Mouse (Mus musculus) midbrain, embryonic 15.5 days (tissue): ENCODE results near the gene Mepce. TPM values are rescaled to one million over a fixed set of nuclear protein-coding genes. Genes with fewer than 3 reads are reported as not detected.

ENCODE experiments used
- ATAC-seq: fragments of 200-750 bp; cut with Nextera tagmentation; replicated peaks from 2 replicates; pipeline ENCODE4 v1.8.0; 2017; ENCODE audit warnings: moderate TSS enrichment
- H3K27ac ChIP-seq: fragments of 300-500 bp; sonication (generic); 2 replicates; pipeline ENCODE4 v1.5.1; 2015; ENCODE audit warnings: mild to moderate bottlenecking, inconsistent platforms
- H3K27me3 ChIP-seq: fragments of 300-500 bp; sonication (generic); replicated peaks from 2 replicates; pipeline ENCODE4 v1.6.1; 2015; ENCODE audit warnings: inconsistent platforms
- H3K36me3 ChIP-seq: fragments of 300-500 bp; sonication (generic); replicated peaks from 2 replicates; pipeline ENCODE4 v1.6.1; 2015; ENCODE audit warnings: inconsistent platforms
- H3K4me1 ChIP-seq: fragments of 300-500 bp; sonication (generic); 2 replicates; pipeline ENCODE4 v1.6.1; 2015; ENCODE audit warnings: inconsistent platforms
- H3K4me2 ChIP-seq: fragments of 300-500 bp; sonication (generic); 2 replicates; pipeline ENCODE4 v1.6.1; 2015; ENCODE audit warnings: inconsistent platforms, mild to moderate bottlenecking, moderate library complexity
- H3K4me3 ChIP-seq: fragments of 300-500 bp; sonication (generic); 2 replicates; pipeline ENCODE4 v1.5.1; 2015; ENCODE audit warnings: mild to moderate bottlenecking, inconsistent platforms
- H3K9ac ChIP-seq: fragments of 300-500 bp; sonication (generic); 2 replicates; pipeline ENCODE4 v1.6.1; 2015; ENCODE audit warnings: mild to moderate bottlenecking, inconsistent platforms
- H3K9me3 ChIP-seq: fragments of 300-500 bp; sonication (generic); 2 replicates; pipeline ENCODE4 v1.6.1; 2016; ENCODE audit warnings: inconsistent platforms
- WGBS: fragments of 180-500 bp; shearing (Covaris S2); methylation state at CpG from one replicate; pipeline ENCODE4 v1.1.7; 2015; ENCODE audit warnings: mixed read lengths; 5-methylcytosine and 5-hydroxymethylcytosine counted together
- polyA plus RNA-seq: library from polyadenylated mRNA; unstranded; fragments of >200 nt; fragmentation: Nextera tagmentation; extraction: Ambion mirVana; gene quantifications from 2 replicates; pipeline ENCODE4 v1.2.1, GENCODE M21; 2015

Gene Mepce
- polyA plus RNA-seq, 1 experiment from 2014 or later = 10.8 TPM

DNA sequence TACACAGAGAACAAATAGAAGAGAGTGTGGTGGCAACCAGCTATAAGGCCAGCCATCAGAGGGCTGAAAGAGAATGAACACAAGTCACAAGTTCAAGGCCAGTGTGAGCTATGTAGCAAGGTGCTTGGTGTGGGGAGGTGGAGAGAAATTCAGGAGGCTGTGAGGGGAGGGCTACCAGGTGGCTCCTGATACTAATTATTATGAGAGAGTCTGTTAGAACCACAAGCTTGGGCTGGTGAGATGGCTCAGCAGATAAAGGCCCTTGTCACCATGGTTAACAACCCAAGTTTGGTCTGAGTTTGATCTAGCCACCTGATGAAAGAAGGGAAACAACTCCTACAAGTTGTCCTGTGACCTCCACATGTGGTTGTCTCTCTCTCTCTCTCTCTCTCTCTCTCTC lies 14.7 kb downstream of the Mepce start:
- Histone ChIP-seq H3K4me1 (peaks cover 8% of the 10 kb centered on the region), H3K4me3 (no peak overlapping the region), H3K36me3 (no peaks in the 10 kb centered on the region), H3K9me3 (no peaks in the 10 kb centered on the region), H3K9ac (no peak overlapping the region), H3K27me3 (no peaks in the 10 kb centered on the region), H3K27ac (no peak overlapping the region), H3K4me2 (no peak overlapping the region)
- ATAC-seq = no peak

DNA sequence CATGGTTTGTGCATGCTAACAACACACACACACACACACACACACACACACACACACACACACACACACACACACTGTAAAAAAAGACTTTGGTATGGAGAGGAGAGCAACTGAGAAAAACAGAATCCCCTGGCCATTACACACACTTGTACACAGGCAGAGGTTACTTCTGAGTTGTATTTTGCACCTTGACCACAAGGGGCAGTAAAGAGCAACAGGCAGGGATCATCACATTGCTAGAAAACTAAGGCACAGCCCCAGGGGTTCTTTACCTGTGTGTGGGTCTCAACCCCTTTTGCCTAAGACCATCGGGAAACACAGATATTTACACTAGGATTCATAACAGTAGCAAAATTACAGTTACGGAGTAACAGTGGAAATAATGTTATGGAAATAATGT lies 16.7 kb downstream of the Mepce start:
- ATAC-seq = no peak
- Histone ChIP-seq H3K9ac (no peak overlapping the region), H3K4me2 (no peak overlapping the region), H3K4me1 (peaks cover 8% of the 10 kb centered on the region), H3K9me3 (no peaks in the 10 kb centered on the region), H3K27me3 (no peaks in the 10 kb centered on the region), H3K4me3 (no peak overlapping the region), H3K27ac (no peak overlapping the region), H3K36me3 (no peaks in the 10 kb centered on the region)
- WGBS = 47% methylated on average over 2 of the region's 2 CpGs

DNA sequence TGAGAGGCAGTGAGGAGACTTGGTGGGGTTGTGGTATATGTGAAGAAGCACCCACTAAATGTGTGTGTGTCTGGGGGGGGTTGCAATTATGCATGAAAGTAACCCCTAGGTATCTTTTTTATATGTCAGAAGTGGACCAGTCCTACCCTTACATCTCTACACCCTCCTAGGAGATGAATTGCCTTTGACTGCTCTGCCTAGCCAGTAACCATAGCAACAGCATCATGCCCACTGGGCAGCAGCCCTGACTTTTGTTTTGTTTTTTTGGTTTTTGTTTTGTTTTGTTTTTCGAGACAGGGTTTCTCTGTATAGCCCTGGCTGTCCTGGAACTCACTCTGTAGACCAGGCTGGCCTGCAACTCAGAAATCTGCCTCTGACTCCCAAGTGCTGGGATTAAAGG lies 19.0 kb downstream of the Mepce start:
- Histone ChIP-seq H3K27ac (peak overlapping the region; percentile 68), H3K27me3 (no peaks in the 10 kb centered on the region), H3K4me1 (peaks cover 8% of the 10 kb centered on the region), H3K36me3 (no peaks in the 10 kb centered on the region), H3K9ac (no peak overlapping the region), H3K9me3 (no peaks in the 10 kb centered on the region), H3K4me2 (no peak overlapping the region), H3K4me3 (no peak overlapping the region)
- ATAC-seq = peak; percentile 63; the same call in 1 of the 2 replicates
- WGBS = 24% methylated on average over 1 of the region's 1 CpGs

GRCm38 (mm10) chr5:137766270-137766669 lies 21.2 kb downstream of the Mepce start:
- Histone ChIP-seq H3K9ac (no peak overlapping the region), H3K4me2 (no peak overlapping the region), H3K27me3 (no peaks in the 10 kb centered on the region), H3K4me3 (no peak overlapping the region), H3K36me3 (no peaks in the 10 kb centered on the region), H3K4me1 (peaks cover 8% of the 10 kb centered on the region), H3K27ac (no peak overlapping the region), H3K9me3 (no peaks in the 10 kb centered on the region)
- 62% methylated on average over 3 of the region's 3 CpGs for WGBS
- no peak for ATAC-seq

GRCm38 (mm10) chr5:137764609-137765340 lies 22.7 kb downstream of the Mepce start:
- H3K4me1 ChIP-seq = peaks cover 8% of the 10 kb centered on the region
- no peak overlapping the region for H3K27ac ChIP-seq
- H3K9ac ChIP-seq = no peak overlapping the region
- no peak overlapping the region for H3K4me3 ChIP-seq
- WGBS = 44% methylated on average over 9 of the region's 9 CpGs
- ATAC-seq = no peak
- no peak overlapping the region for H3K4me2 ChIP-seq
- H3K36me3 ChIP-seq = no peaks in the 10 kb centered on the region
- no peaks in the 10 kb centered on the region for H3K27me3 ChIP-seq
- H3K9me3 ChIP-seq = no peaks in the 10 kb centered on the region

DNA sequence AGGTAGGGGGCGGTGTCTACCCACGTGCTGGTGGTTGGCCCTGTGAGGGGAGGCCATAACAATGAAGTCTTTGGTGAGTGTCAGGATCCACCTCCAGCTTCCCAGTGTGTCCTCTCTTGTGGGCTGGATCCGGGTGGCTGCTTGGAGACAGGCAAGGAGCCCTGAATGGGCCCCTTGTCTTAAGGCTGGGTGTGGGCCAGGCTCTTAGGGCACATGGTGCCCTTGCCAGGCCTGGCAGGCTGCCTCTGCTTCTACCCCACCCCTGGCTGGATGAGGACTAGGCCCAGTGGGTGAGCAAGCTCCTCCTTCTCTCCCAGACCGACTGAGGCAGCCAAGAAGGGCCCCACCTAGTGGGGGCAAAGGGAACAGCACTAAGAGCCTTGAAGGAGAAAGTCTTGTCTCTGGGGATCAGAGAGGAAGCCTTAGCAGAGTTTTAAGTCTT lies 27.5 kb downstream of the Mepce start:
- H3K4me1 ChIP-seq = peaks cover 27% of the 10 kb centered on the region
- no peaks in the 10 kb centered on the region for H3K9me3 ChIP-seq
- H3K4me3 ChIP-seq = no peak overlapping the region
- no peaks in the 10 kb centered on the region for H3K27me3 ChIP-seq
- peak; percentile 81 for ATAC-seq
- no peak overlapping the region for H3K27ac ChIP-seq
- 28% methylated on average over 4 of the region's 4 CpGs for WGBS
- H3K36me3 ChIP-seq = no peaks in the 10 kb centered on the region
- H3K4me2 ChIP-seq = no peak overlapping the region
- H3K9ac ChIP-seq = no peak overlapping the region

- WGBS = 90% methylated on average over 19 of the region's 19 CpGs
Observed at GRCm38 (mm10) chr5:137758921-137759534, 28.4 kb downstream of the Mepce start.

DNA sequence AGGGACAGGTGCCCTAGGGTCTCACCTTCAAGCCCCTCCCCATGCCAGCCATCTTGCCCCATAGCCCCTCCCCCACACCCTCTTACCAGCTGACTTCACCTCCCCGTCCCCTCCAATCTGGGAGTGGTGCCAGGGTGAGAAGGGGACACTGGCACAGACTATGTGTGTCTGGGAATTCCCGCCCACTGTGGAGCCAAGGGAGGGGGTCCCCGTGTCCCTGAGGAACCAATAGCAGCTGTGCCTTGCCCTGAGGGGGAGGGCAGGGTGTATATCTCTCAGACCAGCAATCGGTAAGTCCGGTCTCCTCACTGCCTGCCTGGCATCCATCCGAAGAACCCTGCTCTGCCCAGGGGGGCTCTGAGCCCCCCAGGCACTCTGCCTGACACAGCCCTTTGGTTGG lies 29.6 kb downstream of the Mepce start:
- no peaks in the 10 kb centered on the region for H3K36me3 ChIP-seq
- ATAC-seq = peak; percentile 55
- no peak overlapping the region for H3K9ac ChIP-seq
- H3K4me1 ChIP-seq = peaks cover 27% of the 10 kb centered on the region
- no peak overlapping the region for H3K4me3 ChIP-seq
- no peaks in the 10 kb centered on the region for H3K9me3 ChIP-seq
- WGBS = 52% methylated on average over 6 of the region's 6 CpGs
- 0 out of 2 replicates have a peak overlapping the region, but pooled peaks have one; percentile 6 for H3K4me2 ChIP-seq
- no peaks in the 10 kb centered on the region for H3K27me3 ChIP-seq
- peak overlapping the region; percentile 48; the same call in 1 of the 2 replicates for H3K27ac ChIP-seq

More at GRCm38 (mm10) chr5:137758921-137759534, 28.4 kb downstream of the Mepce start:
- H3K27ac ChIP-seq = peak overlapping the region; percentile 3; the same call in 1 of the 2 replicates
- no peak for ATAC-seq
- peaks cover 27% of the 10 kb centered on the region for H3K4me1 ChIP-seq
- H3K9me3 ChIP-seq = no peaks in the 10 kb centered on the region
- no peaks in the 10 kb centered on the region for H3K27me3 ChIP-seq
- H3K4me2 ChIP-seq = no peak overlapping the region
- H3K9ac ChIP-seq = no peak overlapping the region
- no peak overlapping the region for H3K4me3 ChIP-seq
- no peaks in the 10 kb centered on the region for H3K36me3 ChIP-seq

GRCm38 (mm10) chr5:137756882-137757661 lies 30.4 kb downstream of the Mepce start:
- H3K9me3 ChIP-seq = no peaks in the 10 kb centered on the region
- H3K9ac ChIP-seq = 0 out of 2 replicates have a peak overlapping the region, but pooled peaks have one; percentile 14

DNA sequence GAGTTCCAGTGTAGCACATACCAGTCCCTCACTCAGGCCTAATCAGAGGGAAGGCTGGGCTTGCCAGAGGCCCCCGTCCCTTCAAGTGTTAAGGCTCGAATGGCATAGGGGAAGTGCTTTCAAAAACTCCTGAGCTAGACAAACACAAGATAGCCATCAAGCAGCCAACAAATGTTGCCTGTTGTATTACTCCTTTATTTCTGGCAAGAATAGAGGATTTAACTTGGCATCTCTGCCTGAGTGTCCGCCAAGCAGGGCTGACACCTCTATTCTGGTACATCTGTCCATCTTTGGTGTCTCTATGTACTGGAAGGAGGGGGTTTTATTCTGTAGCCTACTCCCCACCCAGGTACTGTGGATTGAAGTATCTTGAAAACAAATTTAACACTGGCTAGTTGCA lies 31.3 kb downstream of the Mepce start:
- Histone ChIP-seq H3K9me3 (no peaks in the 10 kb centered on the region), H3K9ac (no peak overlapping the region), H3K27me3 (no peaks in the 10 kb centered on the region), H3K4me2 (no peak overlapping the region), H3K36me3 (no peaks in the 10 kb centered on the region), H3K4me3 (no peak overlapping the region), H3K4me1 (peaks cover 27% of the 10 kb centered on the region), H3K27ac (peak overlapping the region; percentile 15; the same call in 1 of the 2 replicates)
- WGBS = 64% methylated on average over 3 of the region's 3 CpGs
- no peak for ATAC-seq

More at GRCm38 (mm10) chr5:137756882-137757661, 30.4 kb downstream of the Mepce start:
- Histone ChIP-seq H3K36me3 (no peaks in the 10 kb centered on the region), H3K27ac (peak overlapping the region; percentile 42; the same call in 1 of the 2 replicates), H3K4me1 (peaks cover 27% of the 10 kb centered on the region), H3K27me3 (no peaks in the 10 kb centered on the region), H3K4me2 (no peak overlapping the region), H3K4me3 (no peak overlapping the region)
- WGBS = 45% methylated on average over 10 of the region's 10 CpGs
- peak; percentile 51 for ATAC-seq

DNA sequence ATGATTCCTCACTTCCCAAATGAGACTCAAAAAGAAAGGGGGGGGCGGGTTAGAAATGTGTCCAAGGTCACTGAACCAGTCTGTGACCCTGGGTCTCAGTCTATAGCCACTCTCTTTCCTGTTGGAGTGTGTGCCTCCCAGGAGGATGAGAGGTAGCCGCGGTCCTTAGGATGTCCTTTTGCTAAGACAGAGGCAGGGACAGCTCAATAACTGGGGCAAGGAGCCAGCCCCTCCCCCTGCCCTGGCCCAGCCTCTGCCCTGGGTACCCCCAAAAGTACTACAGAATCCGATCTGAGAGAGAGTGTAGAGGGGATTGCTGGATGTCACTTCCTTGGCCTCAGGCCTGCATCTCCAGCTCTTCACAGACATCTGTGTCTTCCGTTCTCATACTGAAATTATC lies 32.0 kb downstream of the Mepce start:
- no peak for ATAC-seq
- Histone ChIP-seq H3K9ac (no peak overlapping the region), H3K36me3 (no peaks in the 10 kb centered on the region), H3K4me2 (no peak overlapping the region), H3K4me3 (no peak overlapping the region), H3K4me1 (peaks cover 27% of the 10 kb centered on the region), H3K27me3 (no peaks in the 10 kb centered on the region), H3K27ac (no peak overlapping the region), H3K9me3 (no peaks in the 10 kb centered on the region)
- WGBS = 78% methylated on average over 5 of the region's 5 CpGs

DNA sequence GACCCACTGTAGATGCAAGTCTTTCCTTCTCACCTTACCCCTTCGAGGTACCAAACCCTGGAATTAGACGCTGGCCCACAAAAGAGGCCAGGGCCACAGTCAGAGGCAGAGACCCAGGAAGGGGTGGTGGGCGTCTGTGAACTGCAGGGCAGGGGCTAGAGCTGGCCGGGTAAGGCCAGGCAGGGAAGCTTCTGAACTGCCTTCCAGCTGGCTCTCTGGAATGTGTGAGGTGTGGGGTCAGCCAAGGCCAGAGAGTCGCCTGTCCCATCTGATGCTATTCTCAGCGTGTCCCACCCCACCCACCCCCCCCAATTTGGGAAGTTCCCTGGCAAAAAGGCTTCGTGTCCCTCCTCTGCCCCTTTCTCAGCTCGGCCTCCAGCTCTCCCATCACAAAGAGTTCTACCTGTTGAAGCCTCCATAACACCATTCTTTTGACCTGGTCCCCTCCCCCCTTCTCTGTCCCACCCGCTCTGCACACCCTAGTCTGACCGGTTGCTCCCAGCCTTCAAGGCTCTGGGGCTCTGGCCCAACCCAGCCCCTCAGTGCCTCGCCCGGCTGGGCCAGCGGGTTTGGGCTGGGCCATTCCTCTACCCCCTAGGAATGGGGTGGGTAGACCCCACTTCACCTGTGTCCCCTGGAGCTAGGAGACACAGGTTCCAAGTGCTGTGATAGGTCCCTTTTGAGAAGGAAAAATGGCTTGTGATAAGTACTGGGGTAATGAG lies 34.2 kb downstream of the Mepce start:
- H3K4me1 ChIP-seq = peaks cover 33% of the 10 kb centered on the region
- no peaks in the 10 kb centered on the region for H3K9me3 ChIP-seq
- no peak for ATAC-seq
- H3K27me3 ChIP-seq = no peaks in the 10 kb centered on the region
- WGBS = 87% methylated on average over 13 of the region's 13 CpGs
- H3K27ac ChIP-seq = no peak overlapping the region
- H3K36me3 ChIP-seq = no peaks in the 10 kb centered on the region
- H3K9ac ChIP-seq = no peak overlapping the region
- H3K4me3 ChIP-seq = no peak overlapping the region
- H3K4me2 ChIP-seq = no peak overlapping the region
